Mouse (Mus musculus) right cerebral cortex, postnatal 4 days (tissue): ENCODE data around the gene Ikzf1.

Source experiments
- DNase-seq: peaks from one replicate; pipeline ENCODE4 v3.0.0-alpha.2; 2022

The Ikzf1 gene

DNA sequence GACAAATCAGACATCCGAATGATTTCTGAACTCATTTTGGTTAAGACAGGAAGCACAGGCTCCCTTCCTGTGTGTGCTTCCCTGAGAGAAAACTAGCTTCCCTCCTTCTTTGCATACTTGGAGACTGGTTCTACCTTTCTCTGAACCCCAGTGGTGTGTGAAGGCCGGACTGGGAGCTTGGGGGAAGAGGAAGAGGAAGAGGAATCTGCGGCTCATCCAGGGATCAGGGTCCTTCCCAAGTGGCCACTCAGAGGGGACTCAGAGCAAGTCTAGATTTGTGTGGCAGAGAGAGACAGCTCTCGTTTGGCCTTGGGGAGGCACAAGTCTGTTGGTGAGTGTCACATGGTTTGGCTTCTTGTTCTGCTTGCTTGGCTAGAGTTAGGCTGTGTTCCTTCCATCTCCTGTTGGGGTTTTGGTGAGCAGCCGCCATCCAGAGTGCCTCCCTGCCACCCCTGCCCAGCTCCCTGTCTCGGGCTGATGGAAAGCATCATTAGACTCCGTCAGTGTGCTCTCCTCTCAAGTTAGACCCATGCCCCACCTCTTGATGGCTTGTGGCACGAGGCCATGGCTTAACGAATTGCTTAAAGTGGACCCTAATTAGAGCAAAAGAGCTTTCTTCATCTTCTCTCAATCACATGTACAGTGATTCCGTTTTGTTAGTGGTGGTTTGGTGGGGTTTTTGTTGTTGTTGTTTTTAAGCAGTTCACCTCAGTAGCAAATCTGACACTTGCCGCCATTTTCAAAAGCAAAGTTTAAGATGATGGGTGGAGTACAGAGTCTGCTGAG, 5.4 kb downstream of the Ikzf1 start:
- DNase-seq = no peak

DNA sequence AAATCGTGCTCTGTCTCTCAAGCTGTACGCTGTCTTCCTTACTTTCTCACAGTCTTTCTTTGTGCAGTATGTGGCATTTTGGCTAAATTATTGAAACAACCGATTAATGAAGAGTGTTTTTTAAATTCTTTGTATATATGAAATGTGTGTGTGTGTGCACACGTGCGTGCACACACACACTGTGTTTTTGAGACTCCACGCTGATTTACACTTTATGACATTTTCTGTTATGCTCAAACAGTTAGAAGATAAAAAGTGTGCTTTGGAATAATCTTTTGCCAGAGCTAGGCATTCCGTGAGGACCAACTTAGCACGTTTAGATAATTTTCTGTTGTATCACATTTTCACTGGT, 6.0 kb downstream of the Ikzf1 start:
- DNase-seq = no peak

DNA sequence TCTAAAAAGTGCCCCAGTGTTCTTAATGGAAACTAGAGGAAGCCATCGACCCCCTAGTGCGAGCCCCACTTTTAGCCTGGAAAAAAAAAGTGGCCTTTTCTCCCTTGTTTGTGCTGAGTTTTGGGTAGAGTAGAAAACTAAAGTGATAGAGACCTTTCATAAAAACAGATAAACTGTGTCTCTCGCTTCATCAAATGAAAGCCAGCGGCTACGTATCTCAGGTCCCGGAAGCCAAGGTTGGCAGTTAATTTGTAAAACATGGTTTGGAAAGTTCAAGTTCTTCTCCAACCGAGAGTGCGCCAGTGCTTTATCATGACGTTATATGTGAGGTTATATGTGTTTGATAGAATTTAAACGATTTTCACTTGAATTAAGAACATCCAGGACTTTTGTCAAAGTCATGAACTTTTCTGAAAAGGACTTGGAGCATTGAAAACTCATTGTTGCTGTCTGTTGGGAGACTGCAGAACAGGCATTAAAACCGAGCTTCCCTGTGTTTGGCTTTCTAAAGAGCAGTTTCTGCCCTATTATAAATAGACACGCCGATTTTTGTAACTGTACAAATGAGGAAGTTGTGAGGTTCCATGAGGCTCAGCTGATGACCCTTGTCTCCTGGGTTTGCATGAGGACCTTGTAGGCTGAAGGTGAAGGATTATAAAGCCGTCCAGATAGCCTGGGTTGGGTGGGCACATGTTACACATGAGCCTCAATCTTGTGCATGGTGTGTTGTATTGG, 6.7 kb downstream of the Ikzf1 start:
- no peak for DNase-seq

DNA sequence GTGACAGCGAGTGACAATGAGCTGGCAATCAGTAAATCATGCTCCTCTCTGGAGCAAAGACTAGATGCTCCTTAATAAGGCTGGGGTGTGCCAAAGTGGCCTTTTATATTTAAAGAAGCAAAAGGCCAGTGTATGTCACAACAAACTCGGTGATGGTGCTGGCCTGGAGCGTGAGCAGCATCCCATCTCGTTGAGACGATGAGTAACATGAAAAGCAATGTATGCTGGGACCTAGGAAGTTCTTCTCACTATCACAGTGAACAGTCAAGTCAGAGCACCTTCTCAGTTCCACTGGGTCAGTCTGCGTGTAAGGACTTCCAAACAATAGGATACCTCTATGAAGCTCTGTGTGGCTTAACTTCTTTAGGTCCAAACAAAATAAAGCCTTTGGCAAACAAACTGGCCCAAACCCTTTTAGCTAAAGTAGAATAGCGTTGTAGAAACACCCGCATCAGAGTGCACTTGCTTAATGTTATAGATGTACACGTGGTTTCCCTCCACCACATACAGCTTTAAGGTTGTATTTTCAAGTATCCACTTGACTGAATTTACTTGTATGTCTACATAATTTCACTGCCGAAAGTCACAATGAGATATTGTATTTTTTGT, 7.9 kb downstream of the Ikzf1 start:
- DNase-seq = no peak

DNA sequence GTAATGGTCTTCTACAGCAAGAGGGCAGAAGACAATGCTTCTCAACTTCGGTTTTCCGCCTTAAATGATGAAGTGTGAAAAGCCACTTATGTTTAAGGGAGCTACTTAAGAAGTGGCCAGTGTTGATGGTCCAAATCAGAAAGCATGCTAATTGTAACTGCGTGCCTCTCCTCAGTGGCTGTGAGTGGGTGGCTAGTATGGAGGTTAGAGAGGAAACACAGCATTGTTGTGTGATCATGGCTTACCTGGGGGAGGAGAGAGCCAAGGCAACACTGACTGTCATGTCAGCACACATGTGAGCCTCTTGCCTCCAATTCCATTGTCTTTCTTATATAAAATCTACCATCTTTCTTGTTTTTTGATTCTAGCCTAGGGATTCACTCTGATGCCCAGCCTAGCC, 8.6 kb downstream of the Ikzf1 start:
- no peak for DNase-seq

DNA sequence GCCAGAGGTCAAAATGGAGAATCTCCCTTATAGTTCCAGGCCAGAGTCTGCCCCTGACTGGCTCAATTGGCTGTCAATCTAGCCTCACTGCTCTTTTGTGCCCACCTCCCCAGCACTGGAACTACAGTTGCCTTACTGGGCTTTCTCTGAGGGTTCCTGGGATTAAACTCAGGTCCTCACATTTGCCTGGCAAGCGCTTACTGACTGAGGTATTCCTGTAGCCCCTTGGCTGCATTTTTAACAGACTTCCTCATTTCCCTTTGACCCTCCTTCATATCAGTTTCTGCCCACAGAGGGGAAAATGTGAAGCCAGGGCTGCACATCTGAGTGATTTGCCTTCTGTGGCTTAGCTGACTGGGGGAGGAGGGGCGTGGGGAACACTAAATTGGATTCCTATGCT, 9.3 kb downstream of the Ikzf1 start:
- no peak for DNase-seq

DNA sequence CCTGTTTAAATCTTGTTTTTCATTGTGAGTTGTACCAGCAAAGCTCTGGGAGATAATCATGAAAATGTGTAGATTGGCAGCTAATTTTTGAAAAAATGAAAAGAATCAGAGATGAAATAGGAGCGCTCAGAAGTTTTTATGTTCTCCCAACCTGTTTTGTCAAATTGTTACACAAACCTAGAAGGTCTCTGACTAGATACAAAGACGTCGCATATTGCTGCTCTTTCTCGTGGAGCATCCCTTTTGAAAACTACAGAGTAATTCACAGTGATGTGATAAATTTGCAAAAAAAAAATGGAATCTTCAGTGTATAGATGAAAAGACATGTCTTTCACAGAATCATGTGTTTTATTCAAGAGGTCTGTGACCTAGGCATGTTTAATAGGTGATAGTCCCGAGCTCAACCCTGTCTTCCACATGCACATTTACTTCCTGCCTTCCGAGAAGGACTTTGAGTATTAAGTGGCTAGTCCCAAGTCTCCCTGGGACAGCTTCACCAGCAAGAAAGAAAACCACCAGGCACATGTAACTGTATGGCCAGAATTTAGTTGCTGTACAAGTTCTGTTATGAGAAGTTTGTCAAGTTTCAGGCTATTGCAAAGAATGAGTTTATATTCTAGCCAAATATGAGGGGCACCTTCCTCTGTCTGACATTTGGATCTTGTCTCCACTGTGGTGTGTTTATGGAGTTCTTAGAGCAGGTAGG, 9.8 kb downstream of the Ikzf1 start:
- no peak for DNase-seq

DNA sequence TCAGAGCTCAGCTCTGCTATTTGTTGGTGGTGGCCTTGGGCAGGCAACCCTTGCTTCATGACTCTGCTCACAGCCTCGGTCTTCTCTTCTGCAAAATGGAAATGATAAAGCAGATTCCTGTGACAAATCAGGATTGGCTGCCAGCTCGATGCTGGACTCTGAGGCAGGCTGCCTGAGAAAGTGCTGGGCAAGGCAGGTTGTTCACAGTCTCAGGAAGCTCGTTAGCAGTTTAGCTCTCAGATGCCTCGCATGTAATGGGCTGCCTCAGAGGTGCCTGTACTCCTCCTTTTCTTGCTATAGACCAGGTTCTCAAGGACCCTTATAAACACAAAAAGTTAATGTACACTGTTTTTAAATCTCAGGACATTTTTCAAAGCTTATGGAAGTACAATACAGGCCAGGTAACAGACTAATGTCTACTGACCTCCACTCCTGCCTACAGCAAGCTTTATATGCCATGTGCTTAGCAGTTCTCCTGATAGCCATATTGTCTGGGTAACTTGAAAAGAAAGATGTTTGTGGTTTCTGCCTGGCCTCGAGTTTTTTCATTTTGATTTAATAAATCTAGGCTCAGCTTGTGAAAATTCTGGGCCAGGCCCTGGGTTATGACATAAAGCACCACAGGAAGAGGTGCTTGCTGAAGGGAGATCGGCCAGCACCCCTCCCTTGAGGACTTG, 10.5 kb downstream of the Ikzf1 start:
- no peak for DNase-seq

DNA sequence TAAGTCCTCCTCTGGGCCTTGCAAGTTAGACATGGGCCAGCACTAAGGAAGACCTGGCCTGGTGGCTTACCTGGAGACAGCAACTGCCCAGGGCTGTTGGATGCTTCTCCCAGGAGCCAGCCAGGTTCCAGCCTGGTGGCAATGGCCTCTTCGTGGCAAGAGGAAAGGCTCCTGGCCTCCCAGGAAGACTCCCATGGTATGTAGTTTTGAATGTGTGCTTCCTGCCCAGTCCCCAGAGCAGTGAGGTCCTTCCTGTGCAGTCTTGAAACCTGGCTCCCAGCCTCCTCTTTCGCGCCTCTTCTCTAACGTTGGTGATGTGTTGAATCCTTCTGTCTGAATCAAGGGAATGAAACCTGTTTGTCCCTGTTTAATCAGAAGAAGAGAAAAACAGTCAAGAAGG, 11.1 kb downstream of the Ikzf1 start:
- no peak for DNase-seq

DNA sequence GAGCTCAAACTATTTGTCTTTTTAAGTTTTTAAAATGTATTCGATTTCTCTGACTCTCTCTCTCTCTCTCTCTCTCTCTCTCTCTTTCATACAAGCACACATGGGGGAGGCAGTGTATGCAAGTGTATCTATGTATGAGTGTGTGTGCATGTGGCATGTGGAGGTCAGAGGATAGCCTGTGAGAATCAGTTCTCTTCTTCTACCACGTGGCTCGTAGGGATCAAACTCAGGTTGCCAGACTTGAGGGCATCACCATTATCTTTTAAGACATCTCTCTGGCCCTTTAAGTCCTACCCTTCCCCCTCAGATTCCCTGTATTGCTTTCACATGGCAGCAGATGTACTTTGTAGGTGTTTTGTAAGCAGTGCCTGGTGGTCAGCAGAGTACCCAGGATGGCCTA, 12.0 kb downstream of the Ikzf1 start:
- no peak for DNase-seq

DNA sequence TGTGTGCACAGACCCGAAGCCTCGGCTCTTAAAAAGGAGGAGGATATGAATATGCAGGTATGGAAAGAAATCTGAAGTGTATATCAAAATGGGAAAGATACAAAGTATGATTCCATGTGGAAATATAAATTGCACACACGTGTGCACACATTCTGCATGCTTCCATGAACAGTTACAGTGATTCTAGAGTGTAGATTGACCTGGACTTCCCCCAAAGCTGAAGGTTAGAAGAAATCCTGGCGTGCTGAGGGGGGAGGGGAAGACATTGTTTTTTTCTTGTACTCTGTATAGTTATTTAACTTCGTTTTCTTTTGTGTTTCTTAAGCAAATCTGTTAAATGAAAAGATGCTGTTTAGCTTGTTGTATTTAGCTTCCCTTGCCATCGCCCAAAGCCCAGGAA, 16.6 kb downstream of the Ikzf1 start:
- no peak for DNase-seq

DNA sequence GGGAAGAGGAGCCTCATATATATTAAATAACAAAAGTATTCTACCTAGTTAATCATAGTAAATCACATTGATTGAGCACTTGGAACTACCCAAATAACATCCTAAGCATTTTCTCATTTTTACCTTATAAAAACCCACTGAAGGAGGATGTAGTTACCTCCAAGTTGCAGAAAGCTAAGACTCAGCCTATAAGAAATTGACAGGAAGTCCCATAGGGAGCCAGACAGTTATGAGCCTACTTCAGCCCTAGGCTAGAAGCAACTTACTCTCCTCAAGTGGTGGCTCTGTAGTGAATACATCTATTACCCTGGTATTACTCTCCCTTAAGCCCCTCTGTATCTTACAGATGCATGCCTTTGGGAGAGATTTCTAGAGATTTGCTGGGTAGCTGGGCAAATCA, 19.0 kb downstream of the Ikzf1 start:
- no peak for DNase-seq

DNA sequence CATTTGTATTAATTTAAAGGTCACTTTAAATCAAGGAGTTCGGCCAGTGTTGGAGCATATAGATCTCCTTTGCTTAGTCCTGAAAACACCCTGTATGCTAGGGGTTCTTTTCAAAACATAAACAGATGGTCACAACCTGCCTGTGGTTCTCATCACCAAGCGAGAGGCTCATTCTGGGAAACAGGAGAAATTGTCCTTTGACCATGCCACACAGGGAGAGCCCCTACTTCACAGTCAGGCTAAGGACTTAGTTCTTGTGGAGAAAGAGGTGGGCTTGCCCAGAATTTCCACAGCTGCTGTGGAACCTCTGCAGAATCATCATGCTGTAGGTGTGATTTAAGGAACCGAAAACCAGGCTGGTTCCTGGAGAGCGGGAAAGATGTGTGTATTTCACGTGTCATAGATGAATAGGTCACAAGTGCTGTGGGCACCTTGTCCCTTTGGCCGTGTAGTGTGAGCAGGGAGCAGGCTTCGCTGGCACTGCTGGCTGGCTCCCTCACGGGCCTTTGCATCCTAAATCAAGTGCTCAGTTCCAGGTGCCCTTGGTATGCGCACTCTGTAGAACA, 23.4 kb downstream of the Ikzf1 start:
- no peak for DNase-seq

DNA sequence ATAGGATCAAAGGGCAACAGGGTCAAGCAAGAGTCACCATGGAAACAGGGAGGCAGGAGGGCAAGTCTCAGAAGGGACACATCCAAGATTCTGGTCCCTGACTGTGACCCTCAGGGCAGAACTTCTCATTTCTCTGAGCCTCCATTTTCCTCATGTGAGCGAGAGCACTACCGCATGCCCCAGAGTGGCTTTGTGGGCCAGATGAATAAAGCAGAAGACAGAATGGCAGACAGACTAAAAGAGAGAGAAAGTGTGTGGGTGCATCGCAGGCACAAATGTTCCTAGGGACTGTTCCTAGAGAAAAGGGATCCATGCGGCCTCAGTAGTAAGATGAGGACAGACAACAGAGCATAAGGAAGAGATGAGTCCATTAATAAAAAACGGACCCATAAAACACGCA, 24.5 kb downstream of the Ikzf1 start:
- DNase-seq = no peak

DNA sequence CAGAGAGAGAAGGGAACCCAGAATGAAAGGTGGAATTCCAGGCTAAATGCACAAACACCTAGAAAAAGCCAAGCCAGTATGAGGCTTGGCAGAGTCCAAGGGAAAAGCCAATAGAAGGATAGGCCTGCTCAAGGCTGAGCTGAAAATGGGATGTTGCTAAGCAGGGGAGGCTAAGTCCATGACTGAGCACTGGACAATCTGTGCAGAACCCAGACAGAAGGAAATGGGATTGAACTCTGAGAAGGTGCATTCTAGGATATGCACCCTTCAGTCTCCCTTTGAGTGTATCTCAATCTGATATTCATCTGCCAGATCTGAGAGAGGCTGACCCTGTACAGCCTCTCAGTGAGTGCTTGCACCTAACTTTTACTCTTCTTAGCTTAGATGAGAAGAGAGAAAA, 25.9 kb downstream of the Ikzf1 start:
- DNase-seq = no peak

DNA sequence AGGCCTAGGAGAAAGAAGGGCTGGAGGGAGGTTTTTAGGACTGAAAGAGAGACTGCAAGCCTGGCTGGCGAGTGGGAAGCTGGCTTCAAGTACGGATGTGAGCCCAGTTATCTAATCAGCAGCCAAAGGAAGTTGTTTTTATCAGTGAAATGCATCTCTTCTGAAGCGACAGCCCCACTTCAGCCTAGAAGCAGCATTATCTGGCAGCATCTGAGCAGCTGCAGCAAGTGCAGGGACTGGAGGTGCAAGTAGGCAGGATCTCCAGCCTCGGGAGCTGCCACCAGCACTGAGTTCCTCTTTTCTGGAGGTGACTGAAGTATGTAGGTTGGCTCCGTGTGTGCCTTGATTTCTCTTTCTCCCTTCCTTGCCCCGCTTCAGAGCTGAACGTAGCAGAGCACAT, 26.9 kb downstream of the Ikzf1 start:
- DNase-seq = no peak

DNA sequence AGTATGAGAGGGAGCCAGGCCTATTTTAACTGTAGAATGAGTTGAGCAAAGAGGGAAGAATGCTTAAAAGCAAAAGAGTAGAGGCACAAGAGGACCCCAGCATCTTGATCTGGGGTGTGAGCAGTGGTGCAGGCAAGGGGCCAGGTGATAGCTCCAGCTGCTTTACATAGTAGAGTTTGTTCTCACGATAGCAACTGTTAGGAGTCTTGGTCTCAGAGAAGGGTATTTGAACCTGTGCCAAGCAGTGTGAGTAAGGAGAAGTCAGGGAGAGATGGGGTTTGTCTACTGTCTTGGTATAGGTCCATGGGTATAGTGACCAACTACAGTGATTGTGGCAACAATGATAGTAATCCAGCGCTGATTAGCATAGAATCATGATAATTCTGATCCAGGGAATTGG, 29.9 kb downstream of the Ikzf1 start:
- DNase-seq = no peak

DNA sequence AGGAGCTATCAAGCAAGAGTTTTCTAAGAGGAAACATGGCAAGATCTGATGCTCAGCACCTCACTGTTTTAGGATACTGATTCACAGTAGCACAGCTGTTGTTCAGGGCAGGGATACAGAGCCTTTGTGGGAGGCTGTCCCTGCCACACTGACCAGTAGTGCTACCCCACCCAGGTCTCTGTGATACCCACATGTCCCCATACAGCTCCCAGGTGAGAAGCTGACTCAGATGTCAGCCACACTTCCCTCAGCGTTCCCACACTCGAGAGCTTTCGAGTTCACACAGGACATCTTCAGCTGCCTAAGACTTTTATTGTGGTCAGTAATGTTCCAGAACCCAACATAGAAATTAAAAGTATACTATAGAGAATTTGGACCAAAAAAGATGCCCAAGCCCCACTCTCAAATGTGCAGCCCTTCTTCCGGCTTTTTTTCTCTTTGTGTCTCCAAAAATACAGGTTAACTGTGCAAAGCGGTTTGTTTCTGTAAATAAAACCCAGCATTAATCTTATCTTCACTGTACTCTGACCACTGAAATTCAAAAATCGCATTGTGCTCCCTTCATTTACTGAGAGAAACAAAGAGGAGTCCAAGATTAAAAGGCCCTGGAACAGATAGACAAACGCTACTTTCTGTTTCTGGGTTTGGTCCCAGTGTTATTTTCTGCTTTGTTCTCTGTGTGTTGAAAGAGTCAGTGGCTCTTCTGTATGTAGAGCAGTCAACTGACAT, 31.3 kb downstream of the Ikzf1 start:
- DNase-seq = no peak

DNA sequence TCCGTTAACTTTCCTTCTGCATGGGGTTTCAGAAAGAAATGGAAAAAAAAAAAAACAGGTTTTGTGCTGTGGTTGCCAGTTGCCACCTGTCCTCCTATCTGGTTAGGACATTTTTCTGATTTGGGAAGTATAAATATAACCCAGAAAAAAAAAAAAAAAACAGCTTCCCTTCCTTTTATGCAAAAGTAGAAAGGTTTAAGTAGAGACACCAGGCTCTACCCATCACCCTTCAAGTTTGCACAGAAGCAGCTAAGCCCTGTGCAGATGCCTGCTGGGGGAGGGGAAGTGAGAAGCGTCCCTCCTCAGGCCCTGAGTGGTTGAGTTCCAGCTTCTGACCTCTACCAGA, 31.9 kb downstream of the Ikzf1 start:
- no peak for DNase-seq

DNA sequence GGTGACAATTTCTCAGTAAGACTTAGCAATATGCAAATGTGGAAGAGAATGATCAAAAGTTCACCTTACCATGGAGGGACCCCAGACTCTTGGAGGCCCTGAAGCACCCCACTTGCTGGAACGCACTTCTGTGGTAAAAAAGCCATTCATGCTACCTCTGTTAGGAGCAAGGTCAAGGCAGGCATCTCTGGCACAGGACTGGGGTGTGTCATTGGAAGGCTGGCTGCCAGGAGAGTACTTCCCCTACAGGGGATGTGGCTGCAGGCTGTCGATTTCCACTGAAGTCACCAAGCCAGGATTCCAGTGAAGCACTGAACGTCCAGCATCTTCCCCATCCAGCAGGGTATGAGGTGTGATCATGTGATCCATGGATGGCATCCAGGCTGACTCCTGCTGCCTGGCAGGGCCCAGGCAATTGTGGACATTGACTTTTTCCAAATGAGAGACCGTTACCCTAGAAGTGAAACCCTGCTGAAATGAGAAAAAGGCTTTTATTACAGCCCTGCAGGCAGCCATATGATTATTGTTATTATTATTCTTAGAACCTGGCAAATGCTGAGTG, 32.9 kb downstream of the Ikzf1 start:
- no peak for DNase-seq

DNA sequence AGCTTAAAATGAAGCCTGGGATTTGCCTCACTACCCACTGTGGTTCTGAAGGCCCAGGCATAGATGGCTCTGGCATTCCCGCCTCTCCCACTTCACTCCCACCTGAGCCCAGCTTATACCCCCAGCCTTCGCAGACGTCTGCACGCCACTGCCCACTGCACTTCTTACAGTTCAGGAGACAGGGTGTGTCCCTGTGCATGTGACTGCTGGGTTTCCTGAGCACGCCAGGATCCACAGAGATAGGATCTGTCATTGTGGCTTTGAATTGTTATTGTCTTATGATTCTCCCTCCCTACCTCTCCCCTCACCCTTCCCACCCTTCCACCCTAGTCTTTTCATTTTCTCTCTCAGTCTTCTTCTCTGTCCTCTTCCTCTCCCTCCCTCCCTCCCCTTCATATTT, 34.9 kb downstream of the Ikzf1 start:
- DNase-seq = no peak
